Mouse (Mus musculus) neural tube, embryonic 13.5 days (tissue): Measurements from ENCODE around the gene Cfap54. TPM values are rescaled to one million over a fixed set of nuclear protein-coding genes. Genes with fewer than 3 reads are reported as not detected.

ENCODE experiments used
- ATAC-seq: fragments of 200-750 bp; cut with Nextera tagmentation; 2 replicates; pipeline ENCODE4 v1.8.0; 2017; ENCODE audit warnings: low read depth, mild to moderate bottlenecking, moderate TSS enrichment, moderate library complexity
- H3K27ac ChIP-seq: fragments of 300-500 bp; sonication (generic); replicated peaks from 2 replicates; pipeline ENCODE4 v1.5.1; 2015; ENCODE audit warnings: moderate library complexity, mild to moderate bottlenecking, inconsistent platforms
- H3K27me3 ChIP-seq: fragments of 300-500 bp; sonication (generic); 2 replicates; pipeline ENCODE4 v1.6.1; 2015; ENCODE audit warnings: mild to moderate bottlenecking, inconsistent platforms
- H3K36me3 ChIP-seq: fragments of 300-500 bp; sonication (generic); 2 replicates; pipeline ENCODE4 v1.6.1; 2015; ENCODE audit warnings: mild to moderate bottlenecking, inconsistent platforms
- H3K4me1 ChIP-seq: fragments of 300-500 bp; sonication (generic); replicated peaks from 2 replicates; pipeline ENCODE4 v1.6.1; 2015; ENCODE audit warnings: inconsistent platforms
- H3K4me2 ChIP-seq: fragments of 300-500 bp; sonication (generic); 2 replicates; pipeline ENCODE4 v1.6.1; 2015; ENCODE audit warnings: inconsistent platforms, mild to moderate bottlenecking, moderate library complexity
- H3K4me3 ChIP-seq: fragments of 300-500 bp; sonication (generic); 2 replicates; pipeline ENCODE4 v1.5.1; 2015; ENCODE audit warnings: mild to moderate bottlenecking, inconsistent platforms
- H3K9ac ChIP-seq: fragments of 300-500 bp; sonication (generic); 2 replicates; pipeline ENCODE4 v1.6.1; 2015; ENCODE audit warnings: moderate library complexity, mild to moderate bottlenecking, inconsistent platforms
- H3K9me3 ChIP-seq: fragments of 300-500 bp; sonication (generic); 2 replicates; pipeline ENCODE4 v1.6.1; 2016; ENCODE audit warnings: inconsistent platforms
- WGBS: fragments of 180-500 bp; shearing (Covaris S2); methylation state at CpG from one replicate; pipeline ENCODE4 v1.1.7; 2015; 5-methylcytosine and 5-hydroxymethylcytosine counted together
- polyA plus RNA-seq: library from polyadenylated mRNA; unstranded; fragments of >200 nt; fragmentation: Nextera tagmentation; extraction: Ambion mirVana; gene quantifications from 2 replicates; pipeline ENCODE4 v1.2.1, GENCODE M21; 2015

The Cfap54 gene
- polyA plus RNA-seq, 1 experiment from 2014 or later = 0.88 TPM

DNA sequence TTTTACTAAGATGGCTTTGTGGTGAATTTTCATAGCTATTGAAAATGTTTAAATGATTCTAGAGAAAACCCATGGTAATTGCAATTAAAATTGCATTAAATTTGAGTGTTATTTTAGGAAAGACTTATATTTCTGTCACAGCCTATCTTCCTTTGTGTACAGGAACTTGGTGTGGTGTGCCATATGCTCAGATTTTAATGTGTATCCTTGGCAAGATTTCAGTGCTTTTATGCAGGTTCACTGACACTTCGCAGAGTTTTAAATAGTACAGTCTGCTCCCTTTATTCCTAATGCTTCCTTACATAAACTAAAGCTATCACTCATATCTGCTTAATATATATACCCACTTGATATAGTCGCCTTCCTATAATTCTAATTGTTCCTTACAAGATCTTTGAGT lies 90.8 kb downstream of the Cfap54 start:
- H3K4me3 ChIP-seq = no peak overlapping the region
- no peaks in the 10 kb centered on the region for H3K36me3 ChIP-seq
- H3K4me2 ChIP-seq = no peak overlapping the region
- no peaks in the 10 kb centered on the region for H3K4me1 ChIP-seq
- no peaks in the 10 kb centered on the region for H3K27me3 ChIP-seq
- H3K9me3 ChIP-seq = no peaks in the 10 kb centered on the region
- H3K9ac ChIP-seq = no peak overlapping the region
- no peak overlapping the region for H3K27ac ChIP-seq
- ATAC-seq = no peak
- WGBS = 82% methylated on average over 2 of the region's 2 CpGs

DNA sequence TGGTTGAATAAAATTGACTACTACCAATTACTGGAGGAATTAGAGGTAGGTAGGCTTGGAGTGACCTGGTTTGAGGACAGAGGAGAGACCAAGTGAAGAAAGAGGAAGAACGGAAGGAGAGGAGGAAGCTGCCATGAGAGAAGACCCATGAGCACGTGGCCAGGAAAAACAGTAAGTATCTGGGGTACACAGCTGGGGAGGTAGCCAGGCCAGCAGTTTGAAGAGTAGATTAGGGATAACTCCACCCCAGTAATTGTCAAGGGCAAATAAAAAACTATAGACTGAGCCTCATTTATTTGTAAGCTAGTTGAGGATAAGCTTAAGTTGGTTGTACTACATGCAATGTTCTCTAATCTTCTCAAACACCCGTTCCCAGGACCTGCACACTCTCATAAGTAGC lies 116.3 kb downstream of the Cfap54 start:
- Histone ChIP-seq H3K27ac (no peak overlapping the region), H3K9me3 (no peaks in the 10 kb centered on the region), H3K4me1 (no peaks in the 10 kb centered on the region), H3K4me3 (no peak overlapping the region), H3K27me3 (no peaks in the 10 kb centered on the region), H3K4me2 (no peak overlapping the region), H3K36me3 (no peaks in the 10 kb centered on the region), H3K9ac (no peak overlapping the region)
- ATAC-seq = no peak
- 89% methylated on average over 3 of the region's 3 CpGs for WGBS

DNA sequence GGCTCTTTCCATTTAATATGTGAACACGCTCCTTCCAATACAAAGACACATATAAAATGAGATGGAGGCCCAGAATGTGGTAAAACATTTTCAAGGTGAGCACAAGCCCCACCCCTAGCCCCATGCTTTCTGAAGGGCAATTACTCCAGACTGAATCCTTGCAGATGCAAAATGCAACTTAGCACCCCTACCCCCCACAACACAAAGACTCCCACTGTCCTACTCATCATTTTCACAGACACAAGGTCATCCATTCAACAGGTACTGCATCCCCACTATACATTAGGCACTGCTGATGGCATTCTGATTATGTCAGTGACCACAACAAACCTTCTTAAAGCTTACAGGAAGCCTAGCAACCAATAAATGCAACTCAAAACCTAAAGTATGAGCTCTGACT lies 131.4 kb downstream of the Cfap54 start:
- Histone ChIP-seq H3K9ac (no peak overlapping the region), H3K9me3 (peaks cover 7% of the 10 kb centered on the region; the same call in 1 of the 2 replicates), H3K4me1 (no peaks in the 10 kb centered on the region), H3K27ac (no peak overlapping the region), H3K36me3 (no peaks in the 10 kb centered on the region), H3K4me3 (no peak overlapping the region), H3K4me2 (no peak overlapping the region), H3K27me3 (no peaks in the 10 kb centered on the region)
- WGBS = 80% methylated on average over 1 of the region's 1 CpGs
- no peak for ATAC-seq

DNA sequence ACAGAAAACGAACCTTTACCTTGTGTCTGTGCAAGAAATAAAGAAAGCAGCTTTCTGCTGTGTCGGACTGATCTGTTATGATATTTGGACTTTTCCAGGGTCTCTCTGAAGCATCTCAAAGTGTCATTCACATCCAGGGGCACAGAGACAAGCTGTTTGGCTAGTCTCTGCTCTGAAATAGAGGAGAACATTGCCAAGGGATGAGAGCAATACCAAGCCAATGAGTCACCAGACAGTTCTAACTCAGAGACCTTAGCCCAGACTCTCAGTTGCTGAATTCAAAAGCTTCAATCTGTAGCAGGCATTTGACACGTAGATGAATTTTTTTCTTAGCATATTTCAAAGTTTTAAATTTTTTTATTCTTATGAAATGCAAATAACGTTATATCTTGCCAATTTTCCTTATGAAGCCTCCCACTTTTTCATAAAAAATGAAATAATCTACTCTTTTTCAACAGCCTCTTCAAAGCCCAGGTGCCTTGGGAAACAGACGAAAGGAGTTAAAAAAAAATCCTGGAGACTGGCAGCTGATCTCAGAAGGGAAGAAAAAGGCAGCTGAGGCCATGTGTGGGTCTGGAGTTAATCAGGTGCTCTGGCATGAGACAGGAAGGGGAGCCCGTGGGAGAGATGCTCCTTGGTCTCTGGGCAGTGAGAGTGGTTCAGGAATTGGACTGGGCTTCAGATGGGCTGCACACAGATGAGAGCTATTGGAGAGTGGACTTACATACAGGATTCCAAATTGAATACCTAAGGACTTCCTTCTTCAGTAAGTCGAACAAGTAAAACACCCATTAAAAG lies 138.4 kb downstream of the Cfap54 start:
- no peak overlapping the region for H3K9ac ChIP-seq
- 80% methylated on average over 7 of the region's 7 CpGs for WGBS
- no peak overlapping the region for H3K4me3 ChIP-seq
- no peaks in the 10 kb centered on the region; the same call in 1 of the 2 replicates for H3K4me1 ChIP-seq
- H3K36me3 ChIP-seq = no peaks in the 10 kb centered on the region
- H3K27ac ChIP-seq = no peak overlapping the region
- no peaks in the 10 kb centered on the region for H3K27me3 ChIP-seq
- no peak for ATAC-seq
- H3K4me2 ChIP-seq = no peak overlapping the region
- H3K9me3 ChIP-seq = no peaks in the 10 kb centered on the region

DNA sequence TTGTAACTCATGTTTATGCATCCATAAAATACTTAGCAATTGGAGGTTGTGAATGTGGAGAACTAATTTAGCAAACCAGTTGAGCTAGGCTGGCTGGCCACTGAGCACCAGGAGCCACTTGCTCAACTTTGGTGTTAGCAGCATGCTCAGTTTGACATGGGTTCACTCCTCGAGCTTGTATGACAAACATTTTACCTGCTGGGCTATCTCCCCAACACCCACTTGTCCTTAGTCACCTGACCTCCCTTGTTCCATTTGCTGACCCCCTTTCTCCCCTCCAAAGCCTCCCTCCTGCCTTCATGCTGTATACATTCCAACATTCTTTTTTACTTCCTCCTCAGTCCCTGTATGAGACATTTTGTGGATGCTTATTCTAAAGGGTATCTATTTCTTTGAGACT lies 139.8 kb downstream of the Cfap54 start:
- Histone ChIP-seq H3K4me3 (no peak overlapping the region), H3K27ac (no peak overlapping the region), H3K9ac (no peak overlapping the region), H3K9me3 (no peaks in the 10 kb centered on the region), H3K4me2 (no peak overlapping the region), H3K36me3 (no peaks in the 10 kb centered on the region), H3K27me3 (no peaks in the 10 kb centered on the region), H3K4me1 (no peaks in the 10 kb centered on the region; the same call in 1 of the 2 replicates)
- 59% methylated on average over 1 of the region's 1 CpGs for WGBS
- ATAC-seq = no peak

DNA sequence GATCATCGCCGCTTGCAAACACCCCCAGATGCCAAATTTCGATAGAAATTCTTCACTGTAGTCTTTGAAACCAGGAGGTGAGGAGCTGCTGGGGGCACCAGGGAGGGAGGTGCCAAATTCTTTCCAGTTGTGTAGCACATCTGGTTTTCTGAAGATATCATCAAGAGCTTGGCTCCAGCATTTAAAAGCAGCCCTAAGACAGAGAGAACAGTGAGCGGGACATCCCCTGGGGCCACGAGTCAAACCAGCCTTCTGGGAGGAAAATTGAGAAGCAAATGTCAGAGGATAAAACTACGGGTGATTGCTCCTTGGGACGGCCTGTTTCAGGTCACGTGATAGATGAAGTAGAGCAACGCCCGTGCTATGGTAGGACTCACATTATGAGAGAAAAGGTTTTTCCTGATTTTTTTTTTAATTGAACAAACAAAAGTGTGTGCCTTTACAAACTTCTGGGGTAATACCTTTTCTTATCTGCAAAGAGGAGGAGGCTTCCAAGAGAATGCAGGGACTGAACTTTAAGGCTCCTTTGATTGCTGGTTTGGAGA lies 143.6 kb downstream of the Cfap54 start:
- no peaks in the 10 kb centered on the region for H3K36me3 ChIP-seq
- H3K9ac ChIP-seq = no peak overlapping the region
- WGBS = 73% methylated on average over 10 of the region's 10 CpGs
- no peaks in the 10 kb centered on the region for H3K27me3 ChIP-seq
- H3K9me3 ChIP-seq = no peaks in the 10 kb centered on the region
- H3K4me1 ChIP-seq = peaks cover 5% of the 10 kb centered on the region; the same call in 1 of the 2 replicates
- H3K4me3 ChIP-seq = no peak overlapping the region
- no peak for ATAC-seq
- H3K4me2 ChIP-seq = no peak overlapping the region
- H3K27ac ChIP-seq = no peak overlapping the region

DNA sequence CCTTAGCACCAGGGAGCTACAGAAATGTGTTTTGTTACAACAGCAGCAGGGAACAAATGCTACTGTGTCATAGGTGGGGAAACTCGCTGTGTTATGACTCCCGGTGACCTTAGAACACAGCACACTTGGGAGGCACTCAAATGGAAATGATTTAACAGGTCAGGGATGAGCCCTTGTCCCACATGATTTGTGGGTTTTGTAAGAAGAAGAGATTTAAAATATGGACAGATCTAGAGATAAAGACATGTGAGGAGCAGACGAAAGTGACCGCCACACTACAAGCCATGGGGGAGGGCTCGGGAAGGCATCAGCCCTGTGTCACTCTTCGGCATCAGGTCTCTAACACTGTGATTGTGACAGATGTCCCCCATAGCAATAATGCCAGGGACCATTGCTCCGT lies 144.3 kb downstream of the Cfap54 start:
- ATAC-seq = no peak
- WGBS = 79% methylated on average over 7 of the region's 7 CpGs
- Histone ChIP-seq H3K27me3 (no peaks in the 10 kb centered on the region), H3K9me3 (no peaks in the 10 kb centered on the region), H3K9ac (no peak overlapping the region), H3K4me1 (peaks cover 5% of the 10 kb centered on the region; the same call in 1 of the 2 replicates), H3K4me2 (no peak overlapping the region), H3K4me3 (no peak overlapping the region), H3K36me3 (no peaks in the 10 kb centered on the region), H3K27ac (no peak overlapping the region)

DNA sequence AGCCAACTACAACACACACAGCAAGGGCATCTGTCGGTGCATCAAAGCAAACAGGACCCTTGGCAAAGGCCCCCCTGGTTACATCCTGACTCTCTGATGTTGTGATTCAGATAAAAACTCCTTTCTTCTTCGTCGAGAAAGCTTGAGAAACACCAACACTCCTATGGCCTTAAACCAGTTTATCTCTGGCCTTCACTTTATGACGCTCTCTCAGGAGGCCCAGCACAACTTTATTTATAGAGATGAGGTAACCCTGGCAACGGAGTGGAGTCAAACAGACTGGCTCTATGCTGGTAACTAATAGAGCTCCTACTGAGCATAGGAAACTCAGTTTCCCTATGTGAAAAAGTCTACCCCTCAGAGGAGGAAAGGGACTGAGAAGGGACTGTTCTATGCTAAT lies 146.9 kb downstream of the Cfap54 start:
- no peak for ATAC-seq
- no peak overlapping the region for H3K4me3 ChIP-seq
- no peak overlapping the region for H3K27ac ChIP-seq
- WGBS = 22% methylated on average over 5 of the region's 5 CpGs
- no peaks in the 10 kb centered on the region for H3K27me3 ChIP-seq
- H3K36me3 ChIP-seq = no peaks in the 10 kb centered on the region
- no peaks in the 10 kb centered on the region for H3K9me3 ChIP-seq
- H3K4me1 ChIP-seq = peaks cover 5% of the 10 kb centered on the region; the same call in 1 of the 2 replicates
- no peak overlapping the region for H3K9ac ChIP-seq
- H3K4me2 ChIP-seq = no peak overlapping the region

DNA sequence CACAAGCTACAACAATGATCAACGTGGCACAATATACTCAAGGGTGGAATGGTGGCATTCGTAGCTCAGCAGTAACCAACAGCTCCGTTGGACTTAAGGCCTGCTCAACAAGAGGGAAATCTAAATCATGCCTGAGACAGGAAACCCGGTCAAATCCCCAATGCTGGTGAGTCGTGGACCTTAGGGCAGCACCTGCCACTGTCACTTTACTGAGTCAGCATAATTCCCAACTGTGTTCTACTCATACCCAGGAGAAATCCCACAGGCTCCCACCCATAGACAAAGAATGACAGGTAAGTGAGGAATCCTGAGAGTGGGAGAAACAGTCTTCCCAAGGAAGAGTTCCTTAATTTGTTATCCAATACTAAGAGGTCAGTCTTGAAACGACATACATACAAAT lies 147.8 kb downstream of the Cfap54 start:
- ATAC-seq = no peak
- no peaks in the 10 kb centered on the region for H3K27me3 ChIP-seq
- H3K9me3 ChIP-seq = no peaks in the 10 kb centered on the region
- no peak overlapping the region for H3K9ac ChIP-seq
- H3K4me3 ChIP-seq = no peak overlapping the region
- no peak overlapping the region for H3K27ac ChIP-seq
- no peaks in the 10 kb centered on the region for H3K36me3 ChIP-seq
- peaks cover 5% of the 10 kb centered on the region; the same call in 1 of the 2 replicates for H3K4me1 ChIP-seq
- WGBS = 73% methylated on average over 6 of the region's 6 CpGs
- H3K4me2 ChIP-seq = no peak overlapping the region

DNA sequence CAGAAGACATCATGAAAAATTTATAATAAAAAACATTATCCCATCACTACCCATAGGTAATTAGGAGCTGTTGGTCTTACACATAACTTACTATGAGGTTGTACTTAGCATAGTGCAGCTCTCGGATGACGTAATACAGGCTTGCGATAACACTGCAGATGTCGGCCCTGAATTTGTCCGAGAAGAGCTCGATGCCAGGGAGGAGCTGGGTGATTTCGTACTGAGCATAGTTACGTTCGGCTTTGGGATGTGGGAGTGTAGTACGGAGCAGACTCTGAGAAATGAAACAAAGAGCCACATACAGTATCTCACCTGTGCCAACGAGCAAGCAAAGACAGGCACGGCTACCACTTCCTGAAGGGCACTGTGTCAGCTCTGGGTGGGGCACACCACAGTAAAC lies 149.0 kb downstream of the Cfap54 start:
- 93% methylated on average over 12 of the region's 12 CpGs for WGBS
- Histone ChIP-seq H3K27ac (no peak overlapping the region), H3K36me3 (no peaks in the 10 kb centered on the region), H3K4me3 (no peak overlapping the region), H3K4me1 (0 out of 2 replicates have a peak, but pooled peaks cover 5% of the 10 kb centered on the region), H3K9ac (no peak overlapping the region), H3K9me3 (no peaks in the 10 kb centered on the region), H3K4me2 (no peak overlapping the region), H3K27me3 (no peaks in the 10 kb centered on the region)
- ATAC-seq = no peak

DNA sequence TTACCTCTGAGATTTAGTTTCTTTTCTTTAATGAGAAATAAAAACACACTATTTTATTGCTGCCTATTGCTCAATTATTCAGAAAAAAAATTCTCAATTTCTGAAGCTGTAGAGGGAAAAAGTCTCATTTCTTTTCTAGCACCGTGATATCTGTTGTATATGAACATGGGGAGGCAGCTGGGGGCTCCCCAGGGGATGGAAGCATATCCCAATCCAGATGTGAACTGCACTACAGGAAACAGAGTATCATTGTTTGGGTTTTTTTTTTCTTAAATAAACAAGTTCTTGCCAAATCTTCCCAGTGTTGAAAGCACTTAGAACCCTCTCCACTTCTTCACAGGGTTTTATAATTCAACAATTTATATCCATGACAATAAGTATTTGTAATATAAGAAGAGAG lies 151.4 kb downstream of the Cfap54 start:
- no peaks in the 10 kb centered on the region for H3K36me3 ChIP-seq
- H3K27me3 ChIP-seq = no peaks in the 10 kb centered on the region
- H3K9me3 ChIP-seq = no peaks in the 10 kb centered on the region
- H3K4me1 ChIP-seq = 0 out of 2 replicates have a peak, but pooled peaks cover 5% of the 10 kb centered on the region
- no peak for ATAC-seq
- H3K27ac ChIP-seq = no peak overlapping the region
- no peak overlapping the region for H3K4me3 ChIP-seq
- H3K4me2 ChIP-seq = no peak overlapping the region
- 52% methylated on average over 1 of the region's 1 CpGs for WGBS
- H3K9ac ChIP-seq = no peak overlapping the region

DNA sequence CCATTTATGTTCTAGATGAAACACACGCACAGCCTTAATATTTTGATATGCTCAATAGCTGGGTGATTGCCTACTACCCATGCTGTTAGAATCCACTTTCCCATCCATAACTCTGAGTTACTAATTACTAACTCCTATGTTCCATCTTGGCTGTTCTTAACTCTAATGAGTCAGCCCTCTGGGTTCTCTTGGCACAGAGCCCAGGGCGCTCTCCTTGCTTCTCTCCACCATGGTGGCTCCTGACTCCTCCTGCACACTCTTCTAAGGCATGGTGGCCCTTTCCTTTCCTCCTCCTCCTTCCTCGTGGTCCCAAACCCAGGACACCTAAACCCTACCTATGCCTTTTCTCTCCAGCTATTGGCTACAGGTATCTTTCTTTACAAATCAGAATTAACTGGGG lies 153.2 kb downstream of the Cfap54 start:
- WGBS = 89% methylated on average over 3 of the region's 3 CpGs

More for the DNA sequence above, 153.2 kb downstream of the Cfap54 start:
- Histone ChIP-seq H3K27me3 (no peaks in the 10 kb centered on the region), H3K4me3 (no peak overlapping the region), H3K4me2 (no peak overlapping the region), H3K36me3 (no peaks in the 10 kb centered on the region), H3K9me3 (no peaks in the 10 kb centered on the region), H3K4me1 (no peaks in the 10 kb centered on the region), H3K27ac (no peak overlapping the region), H3K9ac (no peak overlapping the region)
- no peak for ATAC-seq
